Mouse (Mus musculus): Measurements from ENCODE around the gene Nlrp3.

Gene Nlrp3

GRCm38 (mm10) chr11:59541324-59541723 lies at the start of gene Nlrp3:
TSS of gene Nlrp3 (plus strand) at chr11:59541568.
- no peak for DNase-seq (ENCODE audit: low spot score)

- no peak for DNase-seq (ENCODE audit: low spot score)
Measured at GRCm38 (mm10) chr11:59496672-59497310, 44.6 kb upstream of the Nlrp3 start.

- DNase-seq (ENCODE audit: low spot score) = no peak
Measured at GRCm38 (mm10) chr11:59497747-59498146, 43.6 kb upstream of the Nlrp3 start.

- no peak for DNase-seq (ENCODE audit: low spot score)
Measured at GRCm38 (mm10) chr11:59501978-59502700, 39.2 kb upstream of the Nlrp3 start.

GRCm38 (mm10) chr11:59505351-59505838 lies 36.0 kb upstream of the Nlrp3 start:
- peak; percentile 83 for DNase-seq (ENCODE audit: low spot score)

GRCm38 (mm10) chr11:59505839-59506712 lies 35.3 kb upstream of the Nlrp3 start:
- peak; percentile 95 for DNase-seq (ENCODE audit: low spot score)

- DNase-seq (ENCODE audit: low spot score) = no peak
Measured at GRCm38 (mm10) chr11:59506713-59507074, 34.7 kb upstream of the Nlrp3 start.

GRCm38 (mm10) chr11:59511558-59511957 lies 29.8 kb upstream of the Nlrp3 start:
- DNase-seq (ENCODE audit: low spot score) = no peak

GRCm38 (mm10) chr11:59512733-59513132 lies 28.6 kb upstream of the Nlrp3 start:
- DNase-seq (ENCODE audit: low spot score) = peak; percentile 64

- DNase-seq (ENCODE audit: low spot score) = no peak
Measured at GRCm38 (mm10) chr11:59513556-59513955, 27.8 kb upstream of the Nlrp3 start.

- DNase-seq (ENCODE audit: low spot score) = no peak
Measured at GRCm38 (mm10) chr11:59514381-59514780, 27.0 kb upstream of the Nlrp3 start.

- DNase-seq (ENCODE audit: low spot score) = no peak
Measured at GRCm38 (mm10) chr11:59514789-59515188, 26.6 kb upstream of the Nlrp3 start.

GRCm38 (mm10) chr11:59517441-59517840 lies 23.9 kb upstream of the Nlrp3 start:
- DNase-seq (ENCODE audit: low spot score) = no peak

GRCm38 (mm10) chr11:59518226-59518625 lies 23.1 kb upstream of the Nlrp3 start:
- no peak for DNase-seq (ENCODE audit: low spot score)

- no peak for DNase-seq (ENCODE audit: low spot score)
Measured at GRCm38 (mm10) chr11:59519741-59520495, 21.4 kb upstream of the Nlrp3 start.

GRCm38 (mm10) chr11:59524150-59524549 lies 17.2 kb upstream of the Nlrp3 start:
- DNase-seq (ENCODE audit: low spot score) = no peak

- peak; percentile 51 for DNase-seq (ENCODE audit: low spot score)
Measured at GRCm38 (mm10) chr11:59525237-59525636, 16.1 kb upstream of the Nlrp3 start.

- DNase-seq (ENCODE audit: low spot score) = no peak
Measured at GRCm38 (mm10) chr11:59526472-59527080, 14.8 kb upstream of the Nlrp3 start, which contains the start of gene Zkscan17. TSS of gene Zkscan17 (minus strand) at chr11:59526751.

GRCm38 (mm10) chr11:59530221-59530620 lies 11.1 kb upstream of the Nlrp3 start:
- DNase-seq (ENCODE audit: low spot score) = no peak

- no peak for DNase-seq (ENCODE audit: low spot score)
Measured at GRCm38 (mm10) chr11:59530870-59531535, 10.4 kb upstream of the Nlrp3 start.

- DNase-seq (ENCODE audit: low spot score) = no peak
Measured at GRCm38 (mm10) chr11:59531562-59531961, 9.8 kb upstream of the Nlrp3 start.

Measured in yolk sac, embryonic 10.5 days (tissue).